Mouse (Mus musculus): ENCODE measurements at regions not wholly inside any gene's neighbourhood (a gene's known extent, or its start where the extent isn't known, plus 50 kb on each side); places are given as distances from the start of the nearest gene placed in this dataset.

DNA sequence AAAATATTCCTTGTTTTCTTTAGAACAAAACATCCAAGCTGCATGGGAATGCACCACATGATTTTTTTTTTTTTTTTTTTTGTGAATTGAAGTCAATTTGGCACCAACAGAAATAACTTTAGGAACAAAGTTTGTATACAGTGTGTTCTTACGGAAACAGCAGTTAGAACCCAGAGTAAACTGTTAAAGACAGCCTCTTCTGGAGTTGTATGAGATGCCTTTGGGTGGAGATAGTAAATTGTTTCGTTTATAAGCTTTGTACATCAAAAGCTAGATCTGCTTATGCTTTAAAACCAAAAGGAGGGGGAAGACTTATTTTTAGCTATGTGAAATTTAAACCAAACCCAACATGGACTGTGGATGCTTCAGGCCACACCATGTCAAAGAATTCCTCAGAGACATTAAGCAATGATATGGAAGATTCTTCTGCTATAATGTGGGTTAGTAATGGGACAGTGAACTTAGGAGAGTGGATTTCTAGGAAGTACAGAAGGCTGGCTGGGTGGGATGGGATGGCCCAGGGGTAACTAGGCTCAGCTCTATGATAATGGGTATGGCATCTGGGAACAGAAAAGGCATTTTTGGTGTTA lies 265.6 kb downstream of the Pten start:
- TF ChIP-seq POLR2A (IDR thresholded peaks at IDR 0.05; ENCODE audit: extremely low read depth, insufficient read depth, low read length) (no peak), CTCF (IDR thresholded peaks at IDR 0.05; ENCODE audit: extremely low read depth, insufficient read depth, low read length) (no peak)
